Mouse (Mus musculus) midbrain, embryonic 11.5 days (tissue): ENCODE results near the gene Fut9. TPM values are rescaled to one million over a fixed set of nuclear protein-coding genes. Genes with fewer than 3 reads are reported as not detected.

ENCODE experiments used
- ATAC-seq: fragments of 200-750 bp; cut with Nextera tagmentation; 2 replicates; pipeline ENCODE4 v1.8.0; 2017; ENCODE audit warnings: moderate TSS enrichment, moderate library complexity; ENCODE audit not compliant: low FRiP score
- DNase-seq: peaks from one replicate; pipeline ENCODE4 v3.0.0; 2015; ENCODE audit warnings: low spot score; ENCODE audit errors: missing footprints
- H3K27ac ChIP-seq: fragments of 300-500 bp; sonication (generic); 2 replicates; pipeline ENCODE4 v1.5.1; 2014; ENCODE audit warnings: low read depth, low read length
- H3K27me3 ChIP-seq: fragments of 300-500 bp; sonication (generic); 2 replicates; pipeline ENCODE4 v1.6.1; 2014; ENCODE audit warnings: mild to moderate bottlenecking, low read length, moderate library complexity, mixed read lengths; ENCODE audit not compliant: control insufficient read depth, insufficient read depth
- H3K36me3 ChIP-seq: fragments of 300-500 bp; sonication (generic); 2 replicates; pipeline ENCODE4 v1.6.1; 2014; ENCODE audit warnings: mild to moderate bottlenecking, low read length, moderate library complexity, mixed read lengths; ENCODE audit not compliant: control insufficient read depth, insufficient read depth
- H3K4me1 ChIP-seq: fragments of 300-500 bp; sonication (generic); 2 replicates; pipeline ENCODE4 v1.6.1; 2014; ENCODE audit warnings: low read length; ENCODE audit not compliant: control insufficient read depth, insufficient read depth
- H3K4me2 ChIP-seq: fragments of 300-500 bp; sonication (generic); 2 replicates; pipeline ENCODE4 v1.6.1; 2014; ENCODE audit warnings: mild to moderate bottlenecking, moderate library complexity
- H3K4me3 ChIP-seq: fragments of 300-500 bp; sonication (generic); 2 replicates; pipeline ENCODE4 v1.5.1; 2014; ENCODE audit warnings: low read depth, low read length
- H3K9ac ChIP-seq: fragments of 300-500 bp; sonication (generic); 2 replicates; pipeline ENCODE4 v1.6.1; 2014; ENCODE audit warnings: low read length
- H3K9me3 ChIP-seq: fragments of 300-500 bp; sonication (generic); 2 replicates; pipeline ENCODE4 v1.6.1; 2016; ENCODE audit warnings: low read length; ENCODE audit not compliant: control insufficient read depth
- WGBS: fragments of 180-500 bp; shearing (Covaris S2); extraction: QIAGEN DNeasy Blood & Tissue Kit; methylation state at CpG from one replicate; pipeline ENCODE4 v1.1.7; 2014; 5-methylcytosine and 5-hydroxymethylcytosine counted together
- polyA plus RNA-seq: library from polyadenylated mRNA; unstranded; fragments of >200 nt; fragmentation: Nextera tagmentation; extraction: Ambion mirVana; gene quantifications from 2 replicates; pipeline ENCODE4 v1.2.1, GENCODE M21; 2014

Gene Fut9
- 3.3 TPM in 2 replicates for polyA plus RNA-seq

DNA sequence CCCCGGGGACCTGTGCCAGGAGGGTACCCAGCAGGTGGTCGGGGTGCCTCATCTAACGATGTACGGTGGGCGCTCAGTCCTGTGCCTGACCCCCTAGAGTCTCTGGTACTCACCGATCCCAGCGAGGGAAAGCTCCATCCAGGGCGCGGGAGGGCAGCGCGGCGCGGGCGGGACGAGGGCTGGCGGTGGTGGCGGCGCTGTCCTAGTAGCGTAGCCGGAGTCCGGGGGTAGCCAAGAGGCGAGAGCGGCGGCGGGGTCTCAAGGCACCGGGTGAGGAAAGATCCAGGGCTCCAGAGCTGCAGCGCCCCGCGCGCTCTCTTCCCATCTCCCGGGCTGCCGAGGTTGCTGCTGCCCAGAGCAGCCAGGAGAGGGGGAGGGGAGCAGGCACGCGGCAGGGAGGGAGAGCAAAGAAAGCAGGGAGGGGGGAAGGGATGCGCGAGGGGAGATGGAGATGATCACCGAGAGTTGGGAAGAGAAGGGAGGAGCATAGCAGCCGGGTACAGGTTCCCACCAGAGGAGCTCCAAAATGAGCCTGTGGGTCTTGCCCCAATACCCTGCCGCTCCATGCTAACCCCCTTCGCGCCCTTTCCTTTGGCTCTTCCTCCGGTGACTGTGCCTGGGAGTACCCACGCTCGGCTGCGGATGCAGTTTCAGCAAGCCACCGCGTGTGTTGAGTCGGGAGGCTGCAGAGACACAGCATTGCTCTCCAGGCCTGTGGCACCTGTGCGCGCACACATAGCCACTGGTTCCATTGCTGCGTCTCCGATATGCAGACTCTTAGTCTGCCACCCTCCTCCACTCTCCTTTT, at the start of gene Fut9:
Gene Fut9 (minus strand): TSS at position 769 of the 808 bp plus-strand sequence.
- Histone ChIP-seq H3K36me3 (no peaks in the 10 kb centered on the region), H3K4me1 (peaks cover 6% of the 10 kb centered on the region), H3K4me3 (peak within 1 kb of the TSS; percentile 47), H3K9ac (peak within 1 kb of the TSS; percentile 78), H3K27me3 (no peaks in the 10 kb centered on the region), H3K9me3 (no peaks in the 10 kb centered on the region), H3K4me2 (peak within 1 kb of the TSS; percentile 78), H3K27ac (peak within 1 kb of the TSS; percentile 36; the same call in 1 of the 2 replicates)
- ATAC-seq, result peak; percentile 94
- DNase-seq, result peak; percentile 97
- WGBS, result under 1% methylated on average over 49 of the region's 52 CpGs

DNA sequence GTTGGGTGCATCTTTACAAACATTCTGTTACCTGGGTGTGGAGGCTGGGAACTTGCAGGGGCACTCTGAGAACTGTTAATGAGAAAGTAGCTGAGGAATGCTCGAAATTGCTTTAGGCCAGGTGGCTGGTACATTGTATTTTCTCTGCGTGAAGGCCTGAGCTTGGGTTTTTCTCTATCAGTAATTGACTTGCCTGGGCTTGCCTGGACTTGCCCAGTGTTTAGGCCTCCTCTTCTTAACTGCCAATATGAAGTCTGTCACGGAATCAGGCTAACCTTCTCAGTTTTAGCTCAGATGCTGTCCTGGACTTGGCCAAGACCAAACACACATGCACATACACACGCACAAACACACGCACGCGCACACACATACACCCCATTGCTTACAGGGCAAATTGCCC, 15.7 kb upstream of the Fut9 start:
- Histone ChIP-seq H3K4me1 (no peaks in the 10 kb centered on the region), H3K36me3 (no peaks in the 10 kb centered on the region), H3K4me2 (no peak overlapping the region), H3K9me3 (no peaks in the 10 kb centered on the region), H3K27ac (no peak overlapping the region), H3K4me3 (no peak overlapping the region), H3K27me3 (no peaks in the 10 kb centered on the region), H3K9ac (no peak overlapping the region)
- 94% methylated on average over 7 of the region's 7 CpGs for WGBS
- ATAC-seq, result no peak
- DNase-seq, result no peak

DNA sequence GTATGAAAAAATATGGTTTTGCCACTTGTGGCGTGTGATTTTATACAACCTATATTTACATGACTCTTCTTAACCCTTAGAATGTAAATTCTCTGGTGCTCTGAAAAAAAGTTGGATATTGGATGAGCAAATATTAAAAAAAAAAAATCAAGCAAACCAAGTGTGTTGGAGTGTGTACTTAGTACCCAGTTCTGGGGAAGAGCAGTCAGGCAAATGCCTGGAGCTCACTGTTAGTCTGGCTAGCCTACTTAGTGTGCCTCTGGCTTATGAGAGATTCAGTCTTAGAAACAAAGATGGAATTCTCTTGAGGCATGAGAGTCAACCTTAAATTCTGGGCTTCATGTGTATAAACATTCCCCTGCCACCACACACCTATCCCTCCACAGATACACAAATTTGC, 13.3 kb upstream of the Fut9 start:
- no peak overlapping the region for H3K9ac ChIP-seq
- no peak overlapping the region for H3K4me3 ChIP-seq
- no peaks in the 10 kb centered on the region for H3K9me3 ChIP-seq
- no peak for ATAC-seq
- H3K36me3 ChIP-seq, result no peaks in the 10 kb centered on the region
- 90% methylated on average over 1 of the region's 1 CpGs for WGBS
- no peak overlapping the region for H3K4me2 ChIP-seq
- no peaks in the 10 kb centered on the region for H3K4me1 ChIP-seq
- H3K27ac ChIP-seq, result no peak overlapping the region
- H3K27me3 ChIP-seq, result no peaks in the 10 kb centered on the region
- DNase-seq, result no peak

DNA sequence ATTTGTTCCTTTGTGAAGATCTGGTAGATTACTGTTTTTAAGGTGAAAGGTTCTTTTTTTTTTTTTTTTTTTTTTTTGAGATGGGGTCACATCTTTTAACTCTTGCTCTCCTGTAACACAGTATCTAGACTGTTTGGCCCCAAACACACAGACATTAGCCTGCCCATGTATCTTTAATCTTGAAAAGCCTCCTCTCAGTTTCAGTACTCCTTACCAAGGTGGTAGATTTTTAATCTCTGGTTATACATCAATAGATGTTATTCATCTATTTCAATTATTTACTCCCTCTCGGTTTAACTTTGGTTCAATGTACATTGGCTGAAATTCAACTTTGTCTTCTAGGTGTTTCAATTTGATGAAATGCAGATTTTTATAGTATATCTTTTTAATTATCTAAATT, 10.0 kb upstream of the Fut9 start:
- H3K9ac ChIP-seq, result no peak overlapping the region
- H3K27ac ChIP-seq, result no peak overlapping the region
- H3K9me3 ChIP-seq, result no peaks in the 10 kb centered on the region
- ATAC-seq (no peak), DNase-seq (no peak)
- no peak overlapping the region for H3K4me3 ChIP-seq
- H3K36me3 ChIP-seq, result no peaks in the 10 kb centered on the region
- no peaks in the 10 kb centered on the region for H3K27me3 ChIP-seq
- WGBS, result 97% methylated on average over 1 of the region's 1 CpGs
- no peak overlapping the region for H3K4me2 ChIP-seq
- no peaks in the 10 kb centered on the region for H3K4me1 ChIP-seq

DNA sequence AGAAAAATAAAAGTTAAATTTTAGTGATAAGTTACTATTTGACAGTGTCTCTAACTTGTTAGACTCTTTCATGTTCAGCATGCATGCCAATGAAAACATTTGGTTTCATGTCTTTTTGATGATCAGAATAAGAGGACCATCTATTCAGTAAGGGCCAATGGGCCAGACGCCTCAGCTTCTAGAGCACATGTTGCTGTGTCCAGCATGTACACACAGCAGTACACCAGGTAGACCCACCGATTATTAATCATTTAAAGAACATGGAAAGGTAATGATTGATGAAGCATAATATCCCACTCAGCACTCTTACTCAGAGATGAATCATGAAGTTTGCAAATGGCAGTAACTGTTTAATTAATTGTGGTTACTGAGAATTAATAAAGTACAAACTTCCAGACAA, 1.7 kb upstream of the Fut9 start:
- Histone ChIP-seq H3K36me3 (no peaks in the 10 kb centered on the region), H3K4me3 (no peak overlapping the region), H3K4me2 (no peak overlapping the region), H3K4me1 (peaks cover 6% of the 10 kb centered on the region), H3K27me3 (no peaks in the 10 kb centered on the region), H3K9me3 (no peaks in the 10 kb centered on the region), H3K9ac (no peak overlapping the region), H3K27ac (no peak overlapping the region)
- ATAC-seq (no peak), DNase-seq (no peak)
- WGBS, result 86% methylated on average over 2 of the region's 2 CpGs

DNA sequence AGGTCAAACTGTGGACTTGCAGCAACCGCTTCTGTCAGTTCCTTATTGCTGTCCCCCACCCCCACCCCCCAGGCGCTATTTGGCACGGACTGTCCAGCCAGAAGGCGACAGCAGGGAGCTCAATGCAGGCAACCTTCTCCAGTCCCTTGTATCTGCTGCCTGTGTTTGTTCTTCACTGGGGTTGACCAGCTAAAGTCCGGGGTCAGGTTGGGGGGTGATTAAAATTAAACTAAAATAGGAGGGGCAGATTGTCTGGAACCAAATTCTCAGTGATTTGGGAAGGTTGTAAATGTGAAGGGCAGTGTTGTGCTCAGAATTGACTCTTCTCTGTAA, 206 bp upstream of the Fut9 start:
- Histone ChIP-seq H3K36me3 (no peaks in the 10 kb centered on the region), H3K27ac (no peak overlapping the region), H3K9ac (peak overlapping the region; percentile 78), H3K4me2 (peak overlapping the region; percentile 78), H3K9me3 (no peaks in the 10 kb centered on the region), H3K4me1 (peaks cover 6% of the 10 kb centered on the region), H3K27me3 (no peaks in the 10 kb centered on the region), H3K4me3 (peak overlapping the region; percentile 47)
- ATAC-seq, result no peak
- WGBS, result 4% methylated on average over 5 of the region's 5 CpGs
- no peak for DNase-seq

DNA sequence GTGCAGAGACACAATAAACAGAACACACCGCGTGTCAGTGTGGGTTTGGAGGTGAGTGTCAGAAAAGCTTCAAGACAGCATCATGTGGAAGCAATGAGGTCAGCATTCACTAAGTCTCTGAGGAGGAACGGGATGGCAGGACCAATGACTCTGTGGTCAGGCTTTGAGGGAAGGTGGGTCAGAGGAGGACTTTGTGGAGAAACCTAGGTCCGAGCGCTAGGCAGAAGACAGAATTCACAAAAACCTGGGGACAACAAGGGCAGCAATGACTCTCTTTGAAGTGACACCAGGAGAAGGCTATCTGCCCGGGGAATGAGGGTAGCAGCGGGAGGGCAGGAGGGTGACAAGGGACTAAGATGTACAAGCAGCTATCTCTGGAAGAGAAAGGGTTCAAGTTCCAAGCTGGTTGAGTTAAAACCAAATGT, 981 bp downstream of the Fut9 start:
- H3K36me3 ChIP-seq, result no peaks in the 10 kb centered on the region
- H3K4me2 ChIP-seq, result peak overlapping the region; percentile 78
- H3K27ac ChIP-seq, result no peak overlapping the region
- peak overlapping the region; percentile 78 for H3K9ac ChIP-seq
- no peaks in the 10 kb centered on the region for H3K27me3 ChIP-seq
- peak; percentile 95 for DNase-seq
- peak; percentile 31 for ATAC-seq
- peaks cover 6% of the 10 kb centered on the region for H3K4me1 ChIP-seq
- no peaks in the 10 kb centered on the region for H3K9me3 ChIP-seq
- peak overlapping the region; percentile 47 for H3K4me3 ChIP-seq
- WGBS, result under 1% methylated on average over 7 of the region's 7 CpGs

DNA sequence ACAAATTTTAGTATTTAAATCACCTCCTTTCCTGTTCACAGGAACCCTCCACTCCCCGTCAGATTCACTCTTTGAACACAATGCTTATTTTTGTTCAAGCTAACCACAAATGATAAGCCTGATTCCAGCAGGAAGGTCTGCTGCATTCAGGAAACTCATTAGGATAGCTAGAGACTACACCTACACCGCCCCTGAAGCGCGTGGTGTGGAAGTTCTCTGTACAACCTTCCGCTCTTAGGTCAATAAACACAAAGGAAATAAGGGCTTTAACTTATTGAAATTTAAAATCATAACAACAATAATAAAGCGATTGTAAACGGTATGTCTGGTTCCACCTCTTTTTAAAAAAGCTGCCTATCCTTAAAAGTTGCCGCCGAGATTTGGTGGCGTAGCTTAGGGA, 1.6 kb downstream of the Fut9 start:
- no peaks in the 10 kb centered on the region for H3K9me3 ChIP-seq
- ATAC-seq (no peak), DNase-seq (peak; percentile 84)
- peak overlapping the region; percentile 78 for H3K4me2 ChIP-seq
- 18% methylated on average over 10 of the region's 10 CpGs for WGBS
- H3K27me3 ChIP-seq, result no peaks in the 10 kb centered on the region
- H3K4me3 ChIP-seq, result peak overlapping the region; percentile 47
- peaks cover 6% of the 10 kb centered on the region for H3K4me1 ChIP-seq
- no peaks in the 10 kb centered on the region for H3K36me3 ChIP-seq
- H3K9ac ChIP-seq, result no peak overlapping the region
- no peak overlapping the region for H3K27ac ChIP-seq

DNA sequence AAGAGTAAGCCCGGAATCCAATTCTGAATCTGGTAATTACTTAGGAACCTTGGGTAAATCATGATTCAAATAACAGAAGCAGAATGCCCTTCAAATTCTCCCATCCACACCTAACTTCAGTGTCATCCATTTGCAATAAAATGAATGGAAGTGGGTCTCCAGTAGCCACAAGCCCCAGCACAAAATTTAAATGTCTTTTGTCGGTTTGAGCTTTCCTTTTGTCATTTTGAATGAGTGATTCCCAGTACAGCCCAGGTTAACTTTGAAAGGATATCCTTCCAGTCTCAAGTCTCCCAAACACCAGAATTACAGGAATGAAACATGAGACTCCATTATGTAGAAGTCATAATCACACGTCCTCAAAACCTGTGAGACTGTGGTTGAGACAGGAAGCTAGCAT, 3.9 kb downstream of the Fut9 start:
- WGBS, result 54% methylated on average over 3 of the region's 3 CpGs
- H3K36me3 ChIP-seq, result no peaks in the 10 kb centered on the region
- H3K27me3 ChIP-seq, result no peaks in the 10 kb centered on the region
- DNase-seq, result no peak
- no peak overlapping the region for H3K4me3 ChIP-seq
- peaks cover 6% of the 10 kb centered on the region for H3K4me1 ChIP-seq
- H3K27ac ChIP-seq, result no peak overlapping the region
- no peak for ATAC-seq
- no peaks in the 10 kb centered on the region for H3K9me3 ChIP-seq
- H3K4me2 ChIP-seq, result no peak overlapping the region
- no peak overlapping the region for H3K9ac ChIP-seq
